Mouse (Mus musculus) hindbrain, embryonic 14.5 days (tissue): ENCODE measurements at regions not wholly inside any gene's neighbourhood (a gene's known extent, or its start where the extent isn't known, plus 50 kb on each side); places are given as distances from the start of the nearest gene placed in this dataset.

Experiments
- ATAC-seq: fragments of 200-750 bp; cut with Nextera tagmentation; 2 replicates; pipeline ENCODE4 v1.8.0; 2017; ENCODE audit warnings: moderate number of reproducible peaks, mild to moderate bottlenecking, moderate TSS enrichment, moderate library complexity; ENCODE audit not compliant: low FRiP score
- DNase-seq: peaks from one replicate; pipeline ENCODE4 v3.0.0-alpha.2; 2015; ENCODE audit warnings: low spot score
- H3K27ac ChIP-seq: fragments of 300-500 bp; sonication (generic); 2 replicates; pipeline ENCODE4 v1.5.1; 2014; ENCODE audit warnings: mild to moderate bottlenecking, moderate library complexity
- H3K27me3 ChIP-seq: fragments of 300-500 bp; sonication (generic); 2 replicates; pipeline ENCODE4 v1.6.1; 2014; ENCODE audit warnings: mild to moderate bottlenecking, low read length, mixed read lengths; ENCODE audit not compliant: control insufficient read depth, insufficient read depth
- H3K36me3 ChIP-seq: fragments of 300-500 bp; sonication (generic); replicated peaks from 2 replicates; pipeline ENCODE4 v1.6.1; 2014; ENCODE audit not compliant: control insufficient read depth, insufficient read depth
- H3K4me1 ChIP-seq: fragments of 300-500 bp; sonication (generic); replicated peaks from 2 replicates; pipeline ENCODE4 v1.6.1; 2014; ENCODE audit warnings: antibody characterized with exemption, low read length, mixed read lengths; ENCODE audit not compliant: control insufficient read depth, insufficient read depth
- H3K4me2 ChIP-seq: fragments of 300-500 bp; sonication (generic); replicated peaks from 2 replicates; pipeline ENCODE4 v1.6.1; 2014; ENCODE audit warnings: mild to moderate bottlenecking, moderate library complexity
- H3K4me3 ChIP-seq: fragments of 300-500 bp; sonication (generic); replicated peaks from 2 replicates; pipeline ENCODE4 v1.5.1; 2014; ENCODE audit warnings: mild to moderate bottlenecking, low read length
- H3K9ac ChIP-seq: fragments of 300-500 bp; sonication (generic); 2 replicates; pipeline ENCODE4 v1.6.1; 2014
- H3K9me3 ChIP-seq: fragments of 300-500 bp; sonication (generic); 2 replicates; pipeline ENCODE4 v1.6.1; 2016; ENCODE audit warnings: low read length; ENCODE audit not compliant: control insufficient read depth
- WGBS: fragments of 180-500 bp; shearing (Covaris S2); extraction: QIAGEN DNeasy Blood & Tissue Kit; methylation state at CpG from one replicate; pipeline ENCODE4 v1.1.7; 2014; 5-methylcytosine and 5-hydroxymethylcytosine counted together

GRCm38 (mm10) chr2:167795491-167795890 lies 105.9 kb upstream of the Tmem189 start:
- no peak overlapping the region for H3K9ac ChIP-seq
- 87% methylated on average over 7 of the region's 7 CpGs for WGBS
- DNase-seq (no peak), ATAC-seq (no peak)
- H3K4me3 ChIP-seq, result no peak overlapping the region
- no peaks in the 10 kb centered on the region for H3K36me3 ChIP-seq
- H3K4me1 ChIP-seq, result no peaks in the 10 kb centered on the region
- H3K4me2 ChIP-seq, result no peak overlapping the region
- no peak overlapping the region for H3K27ac ChIP-seq
- H3K27me3 ChIP-seq, result no peaks in the 10 kb centered on the region
- H3K9me3 ChIP-seq, result no peaks in the 10 kb centered on the region

GRCm38 (mm10) chr2:167793916-167794315 lies 104.3 kb upstream of the Tmem189 start:
- ATAC-seq, result no peak
- no peak overlapping the region for H3K4me3 ChIP-seq

GRCm38 (mm10) chr2:167792753-167793152 lies 103.1 kb upstream of the Tmem189 start:
- no peak for DNase-seq
- no peaks in the 10 kb centered on the region for H3K4me1 ChIP-seq
- no peak overlapping the region for H3K4me3 ChIP-seq
- no peaks in the 10 kb centered on the region for H3K9me3 ChIP-seq
- WGBS, result 69% methylated on average over 3 of the region's 3 CpGs
- no peaks in the 10 kb centered on the region for H3K36me3 ChIP-seq
- H3K4me2 ChIP-seq, result no peak overlapping the region
- H3K27ac ChIP-seq, result no peak overlapping the region
- H3K9ac ChIP-seq, result no peak overlapping the region
- H3K27me3 ChIP-seq, result no peaks in the 10 kb centered on the region
- ATAC-seq, result no peak

More at GRCm38 (mm10) chr2:167793916-167794315, 104.3 kb upstream of the Tmem189 start:
- Histone ChIP-seq H3K27me3 (no peaks in the 10 kb centered on the region), H3K4me2 (no peak overlapping the region), H3K27ac (no peak overlapping the region), H3K36me3 (no peaks in the 10 kb centered on the region), H3K9me3 (no peaks in the 10 kb centered on the region), H3K4me1 (no peaks in the 10 kb centered on the region), H3K9ac (no peak overlapping the region)
- DNase-seq, result no peak
- WGBS, result 82% methylated on average over 2 of the region's 2 CpGs

- Histone ChIP-seq H3K27me3 (no peaks in the 10 kb centered on the region), H3K27ac (no peak overlapping the region), H3K9me3 (no peaks in the 10 kb centered on the region), H3K36me3 (no peaks in the 10 kb centered on the region), H3K4me2 (no peak overlapping the region), H3K4me1 (no peaks in the 10 kb centered on the region), H3K9ac (no peak overlapping the region), H3K4me3 (no peak overlapping the region)
- WGBS, result 69% methylated on average over 3 of the region's 3 CpGs
- no peak for DNase-seq
- no peak for ATAC-seq
Observed at GRCm38 (mm10) chr2:167792330-167792729, 102.7 kb upstream of the Tmem189 start.

- Histone ChIP-seq H3K4me1 (no peaks in the 10 kb centered on the region), H3K36me3 (no peaks in the 10 kb centered on the region), H3K4me2 (no peak overlapping the region), H3K4me3 (no peak overlapping the region), H3K9me3 (no peaks in the 10 kb centered on the region), H3K27me3 (no peaks in the 10 kb centered on the region), H3K9ac (no peak overlapping the region), H3K27ac (no peak overlapping the region)
- DNase-seq, result no peak
- 89% methylated on average over 11 of the region's 11 CpGs for WGBS
- no peak for ATAC-seq
Observed at GRCm38 (mm10) chr2:167789471-167789923, 99.9 kb upstream of the Tmem189 start.

GRCm38 (mm10) chr2:167786951-167787350 lies 97.3 kb upstream of the Tmem189 start:
- H3K9me3 ChIP-seq, result no peaks in the 10 kb centered on the region
- DNase-seq, result no peak
- H3K4me3 ChIP-seq, result no peak overlapping the region
- no peak for ATAC-seq
- no peaks in the 10 kb centered on the region for H3K27me3 ChIP-seq
- WGBS, result 93% methylated on average over 3 of the region's 5 CpGs
- H3K4me1 ChIP-seq, result no peaks in the 10 kb centered on the region; the same call in 1 of the 2 replicates
- H3K27ac ChIP-seq, result no peak overlapping the region
- no peak overlapping the region for H3K9ac ChIP-seq
- H3K36me3 ChIP-seq, result no peaks in the 10 kb centered on the region
- H3K4me2 ChIP-seq, result no peak overlapping the region

GRCm38 (mm10) chr2:167784353-167784752 lies 94.7 kb upstream of the Tmem189 start:
- H3K4me1 ChIP-seq, result no peaks in the 10 kb centered on the region; the same call in 1 of the 2 replicates
- H3K9me3 ChIP-seq, result no peaks in the 10 kb centered on the region
- DNase-seq (no peak), ATAC-seq (no peak)
- H3K9ac ChIP-seq, result no peak overlapping the region
- H3K4me3 ChIP-seq, result no peak overlapping the region
- H3K27ac ChIP-seq, result no peak overlapping the region
- H3K4me2 ChIP-seq, result no peak overlapping the region
- no peaks in the 10 kb centered on the region for H3K27me3 ChIP-seq
- WGBS, result 88% methylated on average over 13 of the region's 13 CpGs
- H3K36me3 ChIP-seq, result no peaks in the 10 kb centered on the region

- no peak for ATAC-seq
- no peak for DNase-seq
- no peak overlapping the region for H3K9ac ChIP-seq
- H3K27ac ChIP-seq, result no peak overlapping the region
- no peaks in the 10 kb centered on the region for H3K9me3 ChIP-seq
- WGBS, result 78% methylated on average over 3 of the region's 3 CpGs
- H3K4me3 ChIP-seq, result no peak overlapping the region
- H3K4me2 ChIP-seq, result no peak overlapping the region
- H3K36me3 ChIP-seq, result no peaks in the 10 kb centered on the region
- H3K27me3 ChIP-seq, result no peaks in the 10 kb centered on the region
- peaks cover under 1% of the 10 kb centered on the region; the same call in 1 of the 2 replicates for H3K4me1 ChIP-seq
Observed at GRCm38 (mm10) chr2:167783374-167783773, 93.8 kb upstream of the Tmem189 start.

- Histone ChIP-seq H3K36me3 (no peaks in the 10 kb centered on the region), H3K27me3 (no peaks in the 10 kb centered on the region), H3K4me2 (no peak overlapping the region), H3K9me3 (no peaks in the 10 kb centered on the region), H3K9ac (no peak overlapping the region), H3K4me1 (peaks cover 10% of the 10 kb centered on the region), H3K4me3 (no peak overlapping the region), H3K27ac (no peak overlapping the region)
- 36% methylated on average over 27 of the region's 27 CpGs for WGBS
- DNase-seq, result no peak
- no peak for ATAC-seq
Observed at GRCm38 (mm10) chr2:167782231-167782999, 92.8 kb upstream of the Tmem189 start.
